Mouse (Mus musculus): ENCODE results near the gene Ckm.

- no peak for TF ChIP-seq EP300 (IDR thresholded peaks at IDR 0.05; ENCODE audit: low read depth)
- peak; percentile 32; the same call in 1 of the 2 replicates for TF ChIP-seq CTCF (IDR thresholded peaks at IDR 0.05; ENCODE audit: low read depth)
Measured at GRCm38 (mm10) chr7:19400946-19401345, 3.6 kb upstream of the Ckm start.

Measured in liver, postnatal 0 days (tissue).